Mouse (Mus musculus) heart, postnatal 0 days (tissue): ENCODE measurements at regions not wholly inside any gene's neighbourhood (a gene's known extent, or its start where the extent isn't known, plus 50 kb on each side); places are given as distances from the start of the nearest gene placed in this dataset.

Experiments used
- ATAC-seq: fragments of 200-750 bp; cut with Nextera tagmentation; 2 replicates; pipeline ENCODE4 v1.8.0; 2017; ENCODE audit warnings: low read depth, moderate number of reproducible peaks, moderate library complexity; ENCODE audit not compliant: insufficient read depth
- DNase-seq: peaks from one replicate; pipeline ENCODE4 v3.0.0-alpha.2; 2016; ENCODE audit warnings: low spot score
- H3K27ac ChIP-seq: fragments of 300-500 bp; sonication (generic); 2 replicates; pipeline ENCODE4 v1.5.1; 2014; ENCODE audit warnings: low read depth, mild to moderate bottlenecking
- H3K27me3 ChIP-seq: fragments of 300-500 bp; sonication (generic); 2 replicates; pipeline ENCODE4 v1.6.1; 2014; ENCODE audit warnings: low read length, mixed read lengths; ENCODE audit not compliant: control insufficient read depth, insufficient read depth
- H3K36me3 ChIP-seq: fragments of 300-500 bp; sonication (generic); replicated peaks from 2 replicates; pipeline ENCODE4 v1.6.1; 2014; ENCODE audit warnings: low read length, mixed read lengths; ENCODE audit not compliant: control insufficient read depth, insufficient read depth
- H3K4me1 ChIP-seq: fragments of 300-500 bp; sonication (generic); 2 replicates; pipeline ENCODE4 v1.6.1; 2014; ENCODE audit warnings: antibody characterized with exemption; ENCODE audit not compliant: control insufficient read depth, insufficient read depth
- H3K4me2 ChIP-seq: fragments of 300-500 bp; sonication (generic); 2 replicates; pipeline ENCODE4 v1.6.1; 2014; ENCODE audit warnings: low read depth, mild to moderate bottlenecking, low read length, moderate library complexity
- H3K4me3 ChIP-seq: fragments of 300-500 bp; sonication (generic); 2 replicates; pipeline ENCODE4 v1.5.1; 2014; ENCODE audit warnings: low read depth, low read length
- H3K9ac ChIP-seq: fragments of 300-500 bp; sonication (generic); replicated peaks from 2 replicates; pipeline ENCODE4 v1.6.1; 2014; ENCODE audit warnings: low read depth, low read length, mixed read lengths
- H3K9me3 ChIP-seq: fragments of 300-500 bp; sonication (generic); replicated peaks from 2 replicates; pipeline ENCODE4 v1.6.1; 2016; ENCODE audit warnings: low read length; ENCODE audit not compliant: control insufficient read depth
- CTCF ChIP-seq: IDR thresholded peaks from 2 replicates; pipeline ENCODE4 v1.5.1; 2016; ENCODE audit warnings: antibody characterized with exemption, control low read depth, low read depth
- EP300 ChIP-seq: IDR thresholded peaks from 2 replicates; pipeline ENCODE4 v1.6.1; 2016; ENCODE audit warnings: antibody characterized with exemption, low read depth
- WGBS: fragments of 180-500 bp; shearing (Covaris S2); extraction: QIAGEN DNeasy Blood & Tissue Kit; methylation state at CpG from one replicate; pipeline ENCODE4 v1.1.7; 2014; 5-methylcytosine and 5-hydroxymethylcytosine counted together

DNA sequence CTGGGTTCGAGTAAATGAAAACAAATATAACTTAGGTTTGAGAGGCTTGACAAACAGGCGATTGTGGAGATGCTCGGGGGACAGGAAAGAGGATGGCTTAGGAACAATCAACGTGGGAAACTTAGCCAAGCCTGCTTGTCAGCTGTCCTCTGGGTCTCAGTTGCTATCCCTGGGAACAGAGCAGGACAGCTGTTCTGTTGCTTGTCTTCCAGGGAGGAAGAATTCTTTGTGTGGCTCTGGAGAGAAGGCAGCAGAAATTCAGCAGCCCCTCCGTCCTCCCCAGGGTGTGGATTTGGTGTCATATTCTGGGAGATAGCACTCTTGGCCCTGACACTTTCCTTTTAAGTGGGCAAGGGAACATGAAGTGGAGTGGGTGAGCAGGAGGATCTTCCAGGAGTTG is 98.1 kb upstream of the Foxd3 start:
- H3K9ac ChIP-seq = no peak overlapping the region
- peaks cover 7% of the 10 kb centered on the region; the same call in 1 of the 2 replicates for H3K27me3 ChIP-seq
- H3K4me1 ChIP-seq = no peaks in the 10 kb centered on the region
- no peaks in the 10 kb centered on the region for H3K36me3 ChIP-seq
- ATAC-seq = no peak
- no peak overlapping the region for H3K4me3 ChIP-seq
- H3K4me2 ChIP-seq = no peak overlapping the region
- no peaks in the 10 kb centered on the region for H3K9me3 ChIP-seq
- H3K27ac ChIP-seq = no peak overlapping the region
- TF ChIP-seq CTCF (no peak), EP300 (no peak)
- DNase-seq = no peak
- 33% methylated on average over 5 of the region's 5 CpGs for WGBS

DNA sequence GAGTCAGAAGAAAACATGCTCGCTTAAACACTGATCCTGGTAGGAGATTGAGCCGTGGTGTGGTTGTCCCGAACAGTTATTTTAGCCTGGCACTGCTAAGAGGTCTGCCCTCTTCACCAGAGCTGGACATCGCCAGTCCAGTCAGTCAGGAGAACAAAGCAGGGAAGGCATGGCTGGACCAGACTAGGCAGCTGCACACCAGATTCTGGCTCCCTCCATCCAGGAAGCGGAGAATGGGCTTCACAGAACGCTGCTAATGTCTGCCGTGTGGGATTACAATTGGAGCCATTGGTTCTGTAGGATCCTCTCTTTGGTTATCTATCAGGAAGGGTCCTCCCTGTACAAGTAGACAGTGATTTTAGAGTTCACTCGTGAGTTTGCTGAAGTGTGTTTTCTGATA is 95.5 kb upstream of the Foxd3 start:
- Histone ChIP-seq H3K4me3 (no peak overlapping the region), H3K27ac (no peak overlapping the region)

DNA sequence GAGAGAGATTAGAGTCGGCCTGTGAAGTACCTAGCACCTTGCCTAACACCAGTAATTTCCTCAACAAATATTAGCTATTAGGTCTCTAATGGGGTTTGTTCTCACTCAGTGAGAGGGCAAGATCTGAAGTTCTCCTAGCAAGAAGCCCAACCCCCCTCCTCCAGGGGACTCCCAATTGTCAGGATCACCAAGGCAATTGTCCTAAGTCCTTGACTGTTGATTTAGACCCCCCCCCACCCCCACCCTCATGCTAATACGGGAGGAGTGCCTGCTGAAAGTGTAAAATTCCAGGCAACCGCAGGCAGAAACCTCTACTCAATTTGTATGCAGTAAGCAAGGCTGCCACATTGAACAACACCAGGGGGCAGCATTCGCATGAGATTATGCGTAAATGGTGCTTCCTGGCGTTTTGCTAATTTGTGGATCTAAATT is 94.6 kb upstream of the Foxd3 start:
- H3K9ac ChIP-seq = no peak overlapping the region
- no peaks in the 10 kb centered on the region for H3K36me3 ChIP-seq
- H3K9me3 ChIP-seq = no peaks in the 10 kb centered on the region
- WGBS = 5% methylated on average over 6 of the region's 6 CpGs
- no peak for ATAC-seq
- H3K27me3 ChIP-seq = peaks cover 7% of the 10 kb centered on the region; the same call in 1 of the 2 replicates
- no peak for DNase-seq
- no peak overlapping the region for H3K27ac ChIP-seq
- TF ChIP-seq CTCF (peak; percentile 39), EP300 (no peak)
- H3K4me2 ChIP-seq = no peak overlapping the region
- no peaks in the 10 kb centered on the region for H3K4me1 ChIP-seq
- no peak overlapping the region for H3K4me3 ChIP-seq

More for the DNA sequence above, 95.5 kb upstream of the Foxd3 start:
- 31% methylated on average over 8 of the region's 8 CpGs for WGBS
- H3K9ac ChIP-seq = no peak overlapping the region
- no peak overlapping the region for H3K4me2 ChIP-seq
- H3K36me3 ChIP-seq = no peaks in the 10 kb centered on the region
- no peak for TF ChIP-seq CTCF
- TF ChIP-seq EP300 = no peak
- ATAC-seq = no peak
- H3K27me3 ChIP-seq = peaks cover 7% of the 10 kb centered on the region; the same call in 1 of the 2 replicates
- no peak for DNase-seq
- H3K9me3 ChIP-seq = no peaks in the 10 kb centered on the region
- H3K4me1 ChIP-seq = no peaks in the 10 kb centered on the region

DNA sequence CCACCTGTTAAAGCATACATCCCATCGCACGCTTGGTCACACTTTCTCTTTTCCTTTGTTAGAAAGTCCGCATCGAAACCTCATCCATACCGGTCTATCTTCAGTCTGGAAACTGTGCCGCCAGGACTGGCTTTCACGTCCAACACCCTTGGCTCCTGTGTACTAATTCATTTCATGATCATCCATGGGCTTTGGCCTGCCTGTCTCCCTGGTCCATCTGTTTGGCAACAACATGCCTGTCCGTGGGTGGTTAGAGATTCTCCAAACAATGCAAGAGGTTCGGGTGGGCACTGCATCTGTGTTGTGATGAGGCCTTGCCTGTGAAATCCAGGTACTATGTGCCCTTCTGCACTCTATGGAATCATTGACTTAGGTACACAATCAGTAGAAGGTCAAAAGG is 90.7 kb upstream of the Foxd3 start:
- no peaks in the 10 kb centered on the region for H3K4me1 ChIP-seq
- no peak for TF ChIP-seq CTCF
- no peak for TF ChIP-seq EP300
- ATAC-seq = no peak
- no peak overlapping the region for H3K4me2 ChIP-seq
- 82% methylated on average over 9 of the region's 9 CpGs for WGBS
- H3K36me3 ChIP-seq = no peaks in the 10 kb centered on the region
- H3K9ac ChIP-seq = no peak overlapping the region
- H3K4me3 ChIP-seq = no peak overlapping the region
- H3K27me3 ChIP-seq = peaks cover 7% of the 10 kb centered on the region; the same call in 1 of the 2 replicates
- no peaks in the 10 kb centered on the region for H3K9me3 ChIP-seq
- no peak for DNase-seq
- no peak overlapping the region for H3K27ac ChIP-seq

DNA sequence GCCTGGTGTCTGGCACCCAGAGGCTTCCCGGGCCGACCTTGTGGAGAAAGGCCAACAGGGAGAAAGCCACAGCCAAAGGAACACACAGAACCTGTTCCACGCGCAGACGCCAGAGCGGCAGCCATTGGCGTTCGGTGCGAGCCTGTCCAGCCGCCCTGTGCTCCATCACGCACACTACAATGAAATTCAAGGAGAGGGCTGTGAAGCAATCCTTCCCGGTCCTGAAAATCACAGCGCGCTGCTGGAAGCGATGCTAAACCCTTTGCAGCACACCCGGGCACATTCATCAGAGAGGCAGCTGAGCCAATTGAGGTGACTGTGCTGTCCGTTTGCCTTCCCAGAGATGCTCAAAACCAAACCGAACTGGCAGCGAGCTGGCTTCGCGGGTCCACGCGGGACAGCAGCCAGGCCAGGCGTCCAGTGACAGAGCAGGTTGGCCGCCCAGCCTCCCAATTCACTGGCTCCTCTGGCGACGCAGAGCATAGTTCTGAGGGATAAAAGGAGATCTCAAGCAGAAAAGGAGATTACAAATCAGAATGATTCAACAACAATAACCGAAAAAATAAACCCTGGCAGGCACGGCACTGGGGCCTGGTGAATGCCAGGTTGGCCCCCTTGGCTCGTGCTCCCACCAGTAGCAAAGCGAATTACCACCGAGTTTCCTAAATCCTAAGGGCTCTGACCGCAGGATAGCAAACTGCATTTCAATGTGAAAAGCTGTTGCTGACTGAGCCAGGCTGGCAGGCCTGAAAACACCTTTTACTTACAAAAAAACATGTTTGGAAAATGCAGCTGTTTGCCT is 83.1 kb upstream of the Foxd3 start:
- H3K4me3 ChIP-seq = peak overlapping the region; percentile 31
- no peak for DNase-seq
- H3K27ac ChIP-seq = no peak overlapping the region
- TF ChIP-seq EP300 (no peak), CTCF (no peak)
- H3K9ac ChIP-seq = no peak overlapping the region
- no peaks in the 10 kb centered on the region for H3K9me3 ChIP-seq
- WGBS = 7% methylated on average over 33 of the region's 33 CpGs
- no peaks in the 10 kb centered on the region for H3K4me1 ChIP-seq
- H3K36me3 ChIP-seq = no peaks in the 10 kb centered on the region
- no peak; the same call in 1 of the 2 replicates for ATAC-seq
- peaks cover 17% of the 10 kb centered on the region; the same call in 1 of the 2 replicates for H3K27me3 ChIP-seq
- H3K4me2 ChIP-seq = peak overlapping the region; percentile 53
